Mouse (Mus musculus): ENCODE data around the gene Scd2. TPM values are rescaled to one million over a fixed set of nuclear protein-coding genes. Genes with fewer than 3 reads are reported as not detected.
A peak's percentile ranks its signal among the peaks of the same experiment; 100 is the strongest.

Scd2 gene
- polyA plus RNA-seq, 1 experiment from 2014 or later: 281 TPM

- DNase-seq: peak; percentile 45
- Histone ChIP-seq H3K27ac (replicated peaks; ENCODE audit: low read depth, low read length) (peak overlapping the region; percentile 46; the same call in 1 of the 2 replicates), H3K4me3 (replicated peaks; ENCODE audit: low read depth, low read length) (peak overlapping the region; percentile 95), H3K9ac (replicated peaks; ENCODE audit: low read length) (peak overlapping the region; percentile 88), H3K36me3 (ENCODE audit: control insufficient read depth, insufficient read depth, low read length) (peaks cover 70% of the 10 kb centered on the region), H3K9me3 (ENCODE audit: control insufficient read depth, low read length) (no peaks in the 10 kb centered on the region), H3K4me2 (ENCODE audit: low read length) (peak overlapping the region; percentile 100), H3K4me1 (ENCODE audit: control insufficient read depth, insufficient read depth, low read length) (peaks cover 54% of the 10 kb centered on the region), H3K27me3 (ENCODE audit: control insufficient read depth, insufficient read depth, low read length) (no peaks in the 10 kb centered on the region)
- 57% methylated on average over 8 of the region's 8 CpGs for WGBS
- no peak for ATAC-seq (ENCODE audit: low FRiP score, low TSS enrichment)
Observed at GRCm38 (mm10) chr19:44297068-44297760, 3.7 kb downstream of the Scd2 start.

- Histone ChIP-seq H3K27me3 (ENCODE audit: control insufficient read depth, insufficient read depth, low read length) (no peaks in the 10 kb centered on the region), H3K4me1 (ENCODE audit: control insufficient read depth, insufficient read depth, low read length) (peaks cover 47% of the 10 kb centered on the region), H3K9me3 (ENCODE audit: control insufficient read depth, low read length) (no peaks in the 10 kb centered on the region), H3K4me3 (replicated peaks; ENCODE audit: low read depth, low read length) (peak overlapping the region; percentile 95), H3K9ac (replicated peaks; ENCODE audit: low read length) (peak overlapping the region; percentile 88; the same call in 1 of the 2 replicates), H3K4me2 (ENCODE audit: low read length) (peak overlapping the region; percentile 100), H3K36me3 (ENCODE audit: control insufficient read depth, insufficient read depth, low read length) (peaks cover 76% of the 10 kb centered on the region), H3K27ac (replicated peaks; ENCODE audit: low read depth, low read length) (no peak overlapping the region)
- WGBS: 78% methylated on average over 9 of the region's 9 CpGs
- ATAC-seq (ENCODE audit: low FRiP score, low TSS enrichment) (no peak), DNase-seq (no peak)
Observed at GRCm38 (mm10) chr19:44297862-44298261, 4.4 kb downstream of the Scd2 start.

GRCm38 (mm10) chr19:44299078-44299477 lies 5.6 kb downstream of the Scd2 start:
- DNase-seq: no peak
- H3K27me3 ChIP-seq (ENCODE audit: control insufficient read depth, insufficient read depth, low read length): no peaks in the 10 kb centered on the region
- H3K9ac ChIP-seq (replicated peaks; ENCODE audit: low read length): peak overlapping the region; percentile 88; the same call in 1 of the 2 replicates
- ATAC-seq (ENCODE audit: low FRiP score, low TSS enrichment): no peak
- peaks cover 44% of the 10 kb centered on the region for H3K4me1 ChIP-seq (ENCODE audit: control insufficient read depth, insufficient read depth, low read length)
- no peaks in the 10 kb centered on the region for H3K9me3 ChIP-seq (ENCODE audit: control insufficient read depth, low read length)
- peak overlapping the region; percentile 100 for H3K4me2 ChIP-seq (ENCODE audit: low read length)
- WGBS: 84% methylated on average over 9 of the region's 9 CpGs
- no peak overlapping the region for H3K27ac ChIP-seq (replicated peaks; ENCODE audit: low read depth, low read length)
- H3K4me3 ChIP-seq (replicated peaks; ENCODE audit: low read depth, low read length): peak overlapping the region; percentile 95
- H3K36me3 ChIP-seq (ENCODE audit: control insufficient read depth, insufficient read depth, low read length): peaks cover 88% of the 10 kb centered on the region

GRCm38 (mm10) chr19:44299902-44300301 lies 6.4 kb downstream of the Scd2 start:
- H3K27ac ChIP-seq (replicated peaks; ENCODE audit: low read depth, low read length): no peak overlapping the region
- peaks cover 95% of the 10 kb centered on the region for H3K36me3 ChIP-seq (ENCODE audit: control insufficient read depth, insufficient read depth, low read length)
- ATAC-seq (ENCODE audit: low FRiP score, low TSS enrichment) (no peak), DNase-seq (no peak)
- H3K4me3 ChIP-seq (replicated peaks; ENCODE audit: low read depth, low read length): no peak overlapping the region; the same call in 1 of the 2 replicates
- peak overlapping the region; percentile 100 for H3K4me2 ChIP-seq (ENCODE audit: low read length)
- H3K27me3 ChIP-seq (ENCODE audit: control insufficient read depth, insufficient read depth, low read length): no peaks in the 10 kb centered on the region
- no peaks in the 10 kb centered on the region for H3K9me3 ChIP-seq (ENCODE audit: control insufficient read depth, low read length)
- 80% methylated on average over 6 of the region's 6 CpGs for WGBS
- H3K9ac ChIP-seq (replicated peaks; ENCODE audit: low read length): no peak overlapping the region
- H3K4me1 ChIP-seq (ENCODE audit: control insufficient read depth, insufficient read depth, low read length): peaks cover 44% of the 10 kb centered on the region

GRCm38 (mm10) chr19:44300520-44300919 lies 7.0 kb downstream of the Scd2 start:
- Histone ChIP-seq H3K27ac (replicated peaks; ENCODE audit: low read depth, low read length) (no peak overlapping the region), H3K36me3 (ENCODE audit: control insufficient read depth, insufficient read depth, low read length) (peaks cover 95% of the 10 kb centered on the region), H3K9ac (replicated peaks; ENCODE audit: low read length) (no peak overlapping the region), H3K4me3 (replicated peaks; ENCODE audit: low read depth, low read length) (no peak overlapping the region), H3K4me1 (ENCODE audit: control insufficient read depth, insufficient read depth, low read length) (peaks cover 44% of the 10 kb centered on the region), H3K4me2 (ENCODE audit: low read length) (peak overlapping the region; percentile 100), H3K27me3 (ENCODE audit: control insufficient read depth, insufficient read depth, low read length) (no peaks in the 10 kb centered on the region), H3K9me3 (ENCODE audit: control insufficient read depth, low read length) (no peaks in the 10 kb centered on the region)
- DNase-seq: no peak
- 81% methylated on average over 7 of the region's 7 CpGs for WGBS
- no peak for ATAC-seq (ENCODE audit: low FRiP score, low TSS enrichment)

GRCm38 (mm10) chr19:44301176-44301575 lies 7.7 kb downstream of the Scd2 start:
- Histone ChIP-seq H3K27ac (replicated peaks; ENCODE audit: low read depth, low read length) (no peak overlapping the region), H3K9me3 (ENCODE audit: control insufficient read depth, low read length) (no peaks in the 10 kb centered on the region), H3K4me1 (ENCODE audit: control insufficient read depth, insufficient read depth, low read length) (peaks cover 44% of the 10 kb centered on the region), H3K4me2 (ENCODE audit: low read length) (peak overlapping the region; percentile 17), H3K27me3 (ENCODE audit: control insufficient read depth, insufficient read depth, low read length) (no peaks in the 10 kb centered on the region), H3K36me3 (ENCODE audit: control insufficient read depth, insufficient read depth, low read length) (peaks cover 98% of the 10 kb centered on the region), H3K9ac (replicated peaks; ENCODE audit: low read length) (no peak overlapping the region), H3K4me3 (replicated peaks; ENCODE audit: low read depth, low read length) (no peak overlapping the region)
- no peak for DNase-seq
- WGBS: 72% methylated on average over 16 of the region's 16 CpGs
- ATAC-seq (ENCODE audit: low FRiP score, low TSS enrichment): no peak

- WGBS: 83% methylated on average over 9 of the region's 9 CpGs
- Histone ChIP-seq H3K36me3 (ENCODE audit: control insufficient read depth, insufficient read depth, low read length) (peaks cover 98% of the 10 kb centered on the region), H3K9ac (replicated peaks; ENCODE audit: low read length) (no peak overlapping the region), H3K27me3 (ENCODE audit: control insufficient read depth, insufficient read depth, low read length) (no peaks in the 10 kb centered on the region), H3K27ac (replicated peaks; ENCODE audit: low read depth, low read length) (no peak overlapping the region), H3K4me2 (ENCODE audit: low read length) (no peak overlapping the region), H3K4me3 (replicated peaks; ENCODE audit: low read depth, low read length) (no peak overlapping the region), H3K9me3 (ENCODE audit: control insufficient read depth, low read length) (no peaks in the 10 kb centered on the region), H3K4me1 (ENCODE audit: control insufficient read depth, insufficient read depth, low read length) (peaks cover 42% of the 10 kb centered on the region)
- no peak for ATAC-seq (ENCODE audit: low FRiP score, low TSS enrichment)
- no peak for DNase-seq
Observed at GRCm38 (mm10) chr19:44301671-44302305, 8.3 kb downstream of the Scd2 start.

- peaks cover 31% of the 10 kb centered on the region for H3K4me1 ChIP-seq (ENCODE audit: control insufficient read depth, insufficient read depth, low read length)
- no peak overlapping the region for H3K4me2 ChIP-seq (ENCODE audit: low read length)
- H3K36me3 ChIP-seq (ENCODE audit: control insufficient read depth, insufficient read depth, low read length): peaks cover 98% of the 10 kb centered on the region
- 89% methylated on average over 11 of the region's 11 CpGs for WGBS
- H3K27me3 ChIP-seq (ENCODE audit: control insufficient read depth, insufficient read depth, low read length): no peaks in the 10 kb centered on the region
- H3K9me3 ChIP-seq (ENCODE audit: control insufficient read depth, low read length): no peaks in the 10 kb centered on the region
- ATAC-seq (ENCODE audit: low FRiP score, low TSS enrichment): no peak
- no peak for DNase-seq
- no peak overlapping the region for H3K9ac ChIP-seq (replicated peaks; ENCODE audit: low read length)
- no peak overlapping the region for H3K27ac ChIP-seq (replicated peaks; ENCODE audit: low read depth, low read length)
- no peak overlapping the region for H3K4me3 ChIP-seq (replicated peaks; ENCODE audit: low read depth, low read length)
Observed at GRCm38 (mm10) chr19:44302901-44303300, 9.4 kb downstream of the Scd2 start.

GRCm38 (mm10) chr19:44303502-44303901 lies 10.0 kb downstream of the Scd2 start:
- no peaks in the 10 kb centered on the region for H3K27me3 ChIP-seq (ENCODE audit: control insufficient read depth, insufficient read depth, low read length)
- H3K4me2 ChIP-seq (ENCODE audit: low read length): no peak overlapping the region
- H3K36me3 ChIP-seq (ENCODE audit: control insufficient read depth, insufficient read depth, low read length): peaks cover 97% of the 10 kb centered on the region
- H3K27ac ChIP-seq (replicated peaks; ENCODE audit: low read depth, low read length): no peak overlapping the region
- WGBS: 84% methylated on average over 8 of the region's 8 CpGs
- peaks cover 25% of the 10 kb centered on the region for H3K4me1 ChIP-seq (ENCODE audit: control insufficient read depth, insufficient read depth, low read length)
- H3K9ac ChIP-seq (replicated peaks; ENCODE audit: low read length): no peak overlapping the region
- H3K4me3 ChIP-seq (replicated peaks; ENCODE audit: low read depth, low read length): no peak overlapping the region
- DNase-seq (no peak), ATAC-seq (ENCODE audit: low FRiP score, low TSS enrichment) (no peak)
- H3K9me3 ChIP-seq (ENCODE audit: control insufficient read depth, low read length): no peaks in the 10 kb centered on the region

All from midbrain, embryonic 14.5 days (tissue).